Mouse (Mus musculus) T-helper 17 cell (primary cell): ENCODE data around the gene Nr1d2.
"Not testable (repeated sequence)": the region's sequence is repeated elsewhere in the genome, so short reads cannot be mapped to it uniquely, and the experiment has no call there.

Source experiments
- in situ Hi-C, 2 experiments: fragments of 300-600 bp; cut with MboI, MseI; formaldehyde crosslinking; loops; 1 replicate in 1 of 2; 2 replicates in 1 of 2; pipeline ENCODE4 v1.15.1; 2025; ENCODE audit warnings: high pct_unique_total_duplicates in 2 of 2

The Nr1d2 gene

GRCm38 (mm10) chr14:18233981-18234960, 4.7 kb downstream of the Nr1d2 start:
- in situ Hi-C loops: no loop called here

GRCm38 (mm10) chr14:18233076-18233475, 5.9 kb downstream of the Nr1d2 start:
- in situ Hi-C loops: no loop called here

- in situ Hi-C loops: not testable (repeated sequence)
These were observed 7.1 kb downstream of the Nr1d2 start for GRCm38 (mm10) chr14:18231866-18232265.

GRCm38 (mm10) chr14:18229751-18230150, 9.2 kb downstream of the Nr1d2 start:
- in situ Hi-C loops: not testable (repeated sequence)

- in situ Hi-C loops: not testable (repeated sequence)
These were observed 12.7 kb downstream of the Nr1d2 start for GRCm38 (mm10) chr14:18226181-18226580.

GRCm38 (mm10) chr14:18225431-18225830, 13.5 kb downstream of the Nr1d2 start:
- in situ Hi-C loops: not testable (repeated sequence)

- in situ Hi-C loops: no loop called here
These were observed 16.9 kb downstream of the Nr1d2 start for GRCm38 (mm10) chr14:18221977-18222376.

- in situ Hi-C loops: no loop called here
These were observed 21.8 kb downstream of the Nr1d2 start for GRCm38 (mm10) chr14:18217158-18217557.

- in situ Hi-C loops: no loop called here
These were observed 22.5 kb downstream of the Nr1d2 start for GRCm38 (mm10) chr14:18216428-18216827.

- in situ Hi-C loops: loop anchor here in 1 of 2 experiments (5.0 kb wide), 1 partner anchor 347 kb away; no protein-coding TSS in a partner anchor
These were observed 28.1 kb downstream of the Nr1d2 start for GRCm38 (mm10) chr14:18210795-18211194.

GRCm38 (mm10) chr14:18204315-18204714, 34.6 kb downstream of the Nr1d2 start:
- in situ Hi-C loops: not testable (repeated sequence)

GRCm38 (mm10) chr14:18201413-18201812, 37.5 kb downstream of the Nr1d2 start:
- in situ Hi-C loops: no loop called here

- in situ Hi-C loops: no loop called here
These were observed 52.0 kb downstream of the Nr1d2 start for GRCm38 (mm10) chr14:18186883-18187417.

GRCm38 (mm10) chr14:18177531-18177930, 61.4 kb downstream of the Nr1d2 start:
- in situ Hi-C loops: not testable (repeated sequence)

- in situ Hi-C loops: loop anchor here (25.0 kb wide), 2 partner anchors 530 to 1730 kb away; no protein-coding TSS in a partner anchor
These were observed 71.3 kb downstream of the Nr1d2 start for GRCm38 (mm10) chr14:18167597-18167996.

GRCm38 (mm10) chr14:18167041-18167440, 71.9 kb downstream of the Nr1d2 start:
- in situ Hi-C loops: loop anchor here (25.0 kb wide), 2 partner anchors 530 to 1730 kb away; no protein-coding TSS in a partner anchor
